Mouse (Mus musculus): ENCODE measurements around the gene Rsu1.

DNA sequence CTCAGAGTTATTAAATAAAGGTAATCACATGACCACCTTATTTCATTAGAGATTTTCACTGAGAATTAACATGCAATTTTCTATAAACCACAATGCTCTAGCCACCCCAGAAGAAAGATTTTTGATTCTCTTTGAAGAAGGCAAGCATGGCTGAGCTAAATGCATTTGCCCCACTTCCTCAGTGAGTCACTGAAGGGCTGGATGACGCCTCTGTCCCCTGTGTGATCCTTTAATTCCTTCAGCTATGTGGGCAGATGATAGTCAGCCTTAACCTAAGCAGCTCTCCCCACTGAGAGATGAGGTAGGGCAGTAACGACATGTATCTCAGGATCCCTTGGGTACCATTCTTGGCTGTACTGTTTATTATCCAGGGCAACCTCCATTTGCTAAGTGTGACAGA lies 190.7 kb downstream of the Rsu1 start:
- no peak for TF ChIP-seq CTCF (conservative IDR thresholded peaks at IDR 0.05; ENCODE audit: low read length)
- TF ChIP-seq POU5F1 (IDR thresholded peaks at IDR 0.05; ENCODE audit: borderline replicate concordance, low read length), result no peak
- no peak for TF ChIP-seq NANOG (IDR thresholded peaks at IDR 0.05; ENCODE audit: borderline replicate concordance, low read length)

Data from E14TG2a.4 (cell line).